Mouse (Mus musculus) midbrain, embryonic 14.5 days (tissue): Measurements from ENCODE around the gene Gcn1l1. TPM values are rescaled to one million over a fixed set of nuclear protein-coding genes. Genes with fewer than 3 reads are reported as not detected.

Experiments
- ATAC-seq: fragments of 200-750 bp; cut with Nextera tagmentation; 2 replicates; pipeline ENCODE4 v1.8.0; 2017; ENCODE audit warnings: moderate number of reproducible peaks, moderate library complexity; ENCODE audit not compliant: low FRiP score, low TSS enrichment
- DNase-seq: peaks from one replicate; pipeline ENCODE4 v3.0.0-alpha.2; 2015
- H3K27ac ChIP-seq: fragments of 300-500 bp; sonication (generic); replicated peaks from 2 replicates; pipeline ENCODE4 v1.5.1; 2014; ENCODE audit warnings: mild to moderate bottlenecking, low read depth, low read length, moderate library complexity
- H3K27me3 ChIP-seq: fragments of 300-500 bp; sonication (generic); 2 replicates; pipeline ENCODE4 v1.6.1; 2014; ENCODE audit warnings: low read length, control low read depth, mixed read lengths; ENCODE audit not compliant: control insufficient read depth, insufficient read depth
- H3K36me3 ChIP-seq: fragments of 300-500 bp; sonication (generic); 2 replicates; pipeline ENCODE4 v1.6.1; 2014; ENCODE audit warnings: low read length, control low read depth; ENCODE audit not compliant: control insufficient read depth, insufficient read depth
- H3K4me1 ChIP-seq: fragments of 300-500 bp; sonication (generic); 2 replicates; pipeline ENCODE4 v1.6.1; 2014; ENCODE audit warnings: mild to moderate bottlenecking, antibody characterized with exemption, low read length, control low read depth; ENCODE audit not compliant: control insufficient read depth, insufficient read depth
- H3K4me2 ChIP-seq: fragments of 300-500 bp; sonication (generic); 2 replicates; pipeline ENCODE4 v1.6.1; 2014; ENCODE audit warnings: mild to moderate bottlenecking, low read length, moderate library complexity
- H3K4me3 ChIP-seq: fragments of 300-500 bp; sonication (generic); replicated peaks from 2 replicates; pipeline ENCODE4 v1.5.1; 2014; ENCODE audit warnings: low read depth, low read length
- H3K9ac ChIP-seq: fragments of 300-500 bp; sonication (generic); replicated peaks from 2 replicates; pipeline ENCODE4 v1.6.1; 2014; ENCODE audit warnings: mild to moderate bottlenecking, low read length, moderate library complexity
- H3K9me3 ChIP-seq: fragments of 300-500 bp; sonication (generic); 2 replicates; pipeline ENCODE4 v1.6.1; 2016; ENCODE audit warnings: low read length, control low read depth, mixed read lengths; ENCODE audit not compliant: control insufficient read depth
- WGBS: fragments of 180-500 bp; shearing (Covaris S2); extraction: QIAGEN DNeasy Blood & Tissue Kit; methylation state at CpG from one replicate; pipeline ENCODE4 v1.1.7; 2014; 5-methylcytosine and 5-hydroxymethylcytosine counted together
- polyA plus RNA-seq: library from polyadenylated mRNA; unstranded; fragments of >200 nt; fragmentation: Nextera tagmentation; extraction: Ambion mirVana; gene quantifications from 2 replicates; pipeline ENCODE4 v1.2.1, GENCODE M21; 2014

Gene Gcn1l1
- polyA plus RNA-seq, 1 experiment from 2014 or later, result 51.2 TPM

DNA sequence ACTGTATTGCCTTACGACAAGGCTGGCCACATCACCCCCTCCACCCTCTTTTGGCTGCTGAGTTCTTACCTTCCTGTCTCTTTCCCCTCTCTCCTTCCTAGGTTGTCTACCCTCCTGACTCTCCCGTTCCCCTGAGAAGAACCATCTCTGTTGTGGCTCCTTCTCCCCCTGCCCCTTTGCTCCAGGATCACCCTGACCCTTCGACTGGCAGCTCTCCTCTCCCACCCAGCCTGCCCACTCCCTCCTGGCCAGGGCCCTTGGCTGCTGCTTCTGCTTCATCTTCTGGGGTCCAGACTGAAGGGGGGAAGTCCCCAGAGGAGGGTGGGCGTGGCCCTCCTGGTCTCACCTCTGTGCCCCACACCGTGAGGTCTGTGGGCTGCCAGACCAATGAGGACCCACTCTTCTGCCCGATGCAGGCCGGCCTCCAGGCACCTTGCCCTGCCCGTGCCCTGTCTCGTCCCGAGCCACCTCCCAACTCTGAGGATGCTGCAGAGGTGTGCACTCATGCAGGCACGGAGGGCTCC, 14.5 kb upstream of the Gcn1l1 start:
- 84% methylated on average over 11 of the region's 11 CpGs for WGBS
- Histone ChIP-seq H3K4me1 (no peaks in the 10 kb centered on the region), H3K4me3 (no peak overlapping the region), H3K27ac (no peak overlapping the region), H3K36me3 (peaks cover 54% of the 10 kb centered on the region), H3K9ac (no peak overlapping the region), H3K27me3 (no peaks in the 10 kb centered on the region), H3K4me2 (no peak overlapping the region), H3K9me3 (no peaks in the 10 kb centered on the region)
- no peak for ATAC-seq
- DNase-seq, result no peak

DNA sequence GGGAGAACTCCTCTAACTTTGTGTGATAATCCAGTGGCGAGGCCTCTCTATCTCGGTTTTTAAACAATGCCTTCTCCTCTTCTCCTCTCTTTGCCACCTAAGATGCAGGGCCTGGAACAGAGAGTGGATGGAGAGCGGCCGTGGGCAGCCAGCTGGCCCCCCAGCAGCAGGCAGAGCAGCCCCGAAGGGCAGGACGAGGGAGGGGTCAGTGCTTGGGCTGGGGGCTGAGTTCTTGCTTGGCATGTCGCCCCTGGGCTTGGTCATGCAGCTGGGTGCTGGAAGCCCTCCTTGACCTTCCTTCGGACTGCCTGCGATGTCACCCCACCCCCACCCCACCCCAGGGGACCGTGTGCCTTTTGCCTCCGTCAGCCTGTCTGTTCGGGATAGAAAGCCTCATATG, 13.7 kb upstream of the Gcn1l1 start:
- H3K4me3 ChIP-seq, result no peak overlapping the region
- DNase-seq (no peak), ATAC-seq (no peak)
- no peak overlapping the region for H3K4me2 ChIP-seq
- 71% methylated on average over 12 of the region's 12 CpGs for WGBS
- no peaks in the 10 kb centered on the region for H3K9me3 ChIP-seq
- H3K27ac ChIP-seq, result no peak overlapping the region
- peaks cover 49% of the 10 kb centered on the region for H3K36me3 ChIP-seq
- H3K9ac ChIP-seq, result no peak overlapping the region
- no peaks in the 10 kb centered on the region for H3K27me3 ChIP-seq
- H3K4me1 ChIP-seq, result no peaks in the 10 kb centered on the region

DNA sequence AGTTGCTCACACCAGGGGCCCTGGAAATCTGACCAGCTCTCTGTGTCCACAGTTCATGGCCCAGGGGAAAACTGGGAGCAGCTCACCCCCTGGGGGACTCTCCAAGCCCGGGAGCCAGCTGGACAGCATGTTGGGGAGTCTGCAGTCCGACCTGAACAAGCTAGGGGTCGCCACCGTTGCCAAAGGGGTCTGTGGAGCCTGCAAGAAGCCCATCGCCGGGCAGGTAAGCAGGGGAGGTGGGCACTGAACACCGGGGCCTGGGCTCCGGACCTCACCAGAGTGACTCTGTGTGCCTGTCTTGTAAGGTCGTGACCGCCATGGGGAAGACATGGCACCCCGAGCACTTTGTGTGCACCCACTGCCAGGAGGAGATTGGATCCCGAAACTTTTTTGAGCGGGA, 13.3 kb upstream of the Gcn1l1 start:
- Histone ChIP-seq H3K4me1 (no peaks in the 10 kb centered on the region), H3K4me2 (no peak overlapping the region), H3K9ac (no peak overlapping the region), H3K27ac (no peak overlapping the region), H3K9me3 (no peaks in the 10 kb centered on the region), H3K4me3 (no peak overlapping the region), H3K36me3 (peaks cover 46% of the 10 kb centered on the region), H3K27me3 (no peaks in the 10 kb centered on the region)
- WGBS, result 88% methylated on average over 13 of the region's 13 CpGs
- no peak for DNase-seq
- ATAC-seq, result no peak

DNA sequence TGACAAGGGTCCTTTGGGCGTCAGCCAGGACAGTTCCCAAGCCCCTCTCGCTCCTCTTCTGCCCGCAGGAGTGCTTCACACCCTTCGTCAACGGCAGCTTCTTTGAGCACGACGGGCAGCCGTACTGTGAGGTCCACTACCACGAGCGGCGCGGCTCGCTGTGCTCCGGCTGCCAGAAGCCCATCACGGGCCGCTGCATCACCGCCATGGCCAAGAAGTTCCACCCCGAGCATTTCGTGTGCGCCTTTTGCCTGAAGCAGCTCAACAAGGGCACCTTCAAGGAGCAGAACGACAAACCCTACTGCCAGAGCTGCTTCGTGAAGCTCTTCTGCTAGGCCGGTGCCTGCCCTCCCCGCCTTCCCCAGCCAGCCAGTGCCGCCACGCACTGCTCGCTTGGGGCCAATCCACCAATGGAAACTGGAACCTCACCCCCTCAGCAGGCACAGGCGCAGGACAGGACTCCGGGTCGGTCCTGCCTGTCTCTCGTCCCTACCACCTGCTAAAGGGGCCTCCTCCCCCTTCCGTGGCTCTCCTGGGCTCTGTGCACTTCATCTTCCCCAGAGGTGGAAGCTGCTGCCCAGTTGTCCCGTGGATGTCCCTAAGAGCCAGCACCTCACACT, 11.1 kb upstream of the Gcn1l1 start:
- WGBS, result 83% methylated on average over 33 of the region's 33 CpGs
- no peak for DNase-seq
- no peak for ATAC-seq
- no peak overlapping the region for H3K27ac ChIP-seq
- H3K9ac ChIP-seq, result no peak overlapping the region
- no peaks in the 10 kb centered on the region for H3K4me1 ChIP-seq
- no peak overlapping the region for H3K4me3 ChIP-seq
- no peak overlapping the region for H3K4me2 ChIP-seq
- no peaks in the 10 kb centered on the region for H3K27me3 ChIP-seq
- H3K9me3 ChIP-seq, result no peaks in the 10 kb centered on the region
- H3K36me3 ChIP-seq, result peaks cover 30% of the 10 kb centered on the region

DNA sequence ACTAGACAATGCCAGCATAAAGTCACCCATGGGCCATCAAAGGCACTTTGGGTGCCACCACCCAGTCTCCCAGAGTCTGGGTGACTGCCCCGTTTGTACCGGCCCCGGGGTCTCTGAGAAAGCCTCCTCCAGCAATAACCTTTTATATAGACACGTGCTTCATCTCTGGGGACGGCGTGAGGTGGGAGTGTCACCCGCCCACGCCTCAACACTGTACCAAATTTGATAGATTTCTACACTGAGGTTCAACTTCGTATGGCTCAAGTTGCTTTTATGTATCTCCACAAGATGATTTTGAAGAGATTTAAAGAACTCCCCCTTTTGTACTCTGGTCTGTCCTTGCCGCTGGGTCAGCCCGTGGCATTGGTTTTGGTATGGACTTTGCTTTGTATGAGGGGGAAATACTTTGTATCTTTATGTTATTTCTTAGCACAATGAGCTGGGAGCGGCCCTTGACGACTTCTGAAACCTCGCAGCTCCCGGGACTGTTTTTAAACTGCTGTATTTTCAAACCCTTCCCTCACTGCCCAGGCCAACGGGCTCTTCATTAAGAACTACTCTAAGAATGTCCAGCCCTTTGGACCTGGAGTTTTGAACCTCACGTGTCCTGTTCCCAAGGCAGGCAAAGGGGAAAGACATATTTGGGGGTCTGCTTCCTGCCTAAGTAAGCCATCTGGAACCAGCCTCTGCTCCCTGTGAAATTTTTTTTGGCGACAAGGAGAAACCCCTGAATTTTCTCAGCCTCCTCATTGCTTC, 10.3 kb upstream of the Gcn1l1 start:
- 93% methylated on average over 18 of the region's 18 CpGs for WGBS
- no peaks in the 10 kb centered on the region for H3K4me1 ChIP-seq
- no peak for ATAC-seq
- H3K27me3 ChIP-seq, result no peaks in the 10 kb centered on the region
- no peak overlapping the region for H3K27ac ChIP-seq
- no peak overlapping the region for H3K4me3 ChIP-seq
- H3K4me2 ChIP-seq, result no peak overlapping the region
- no peaks in the 10 kb centered on the region for H3K9me3 ChIP-seq
- H3K36me3 ChIP-seq, result peaks cover 26% of the 10 kb centered on the region
- no peak overlapping the region for H3K9ac ChIP-seq
- DNase-seq, result no peak

DNA sequence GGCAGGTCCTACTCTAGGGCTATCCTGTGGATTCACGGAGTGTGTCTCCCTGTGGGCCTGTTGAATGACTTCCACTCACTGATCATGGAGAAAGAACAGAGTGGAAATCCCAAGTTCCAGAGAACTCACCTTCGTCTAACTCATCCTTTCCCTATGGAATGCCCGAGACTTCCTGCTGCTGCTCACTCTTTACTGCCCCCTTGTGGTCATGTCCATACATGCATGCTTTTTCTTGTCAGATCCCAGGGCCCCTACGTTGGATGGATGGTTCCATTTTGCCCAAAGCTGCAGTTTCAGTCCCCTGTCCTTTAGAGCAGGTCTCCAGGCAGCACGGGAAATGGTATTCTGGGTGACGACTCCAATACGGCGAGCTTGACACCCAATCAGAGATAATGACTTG, 8.8 kb upstream of the Gcn1l1 start:
- Histone ChIP-seq H3K9me3 (no peaks in the 10 kb centered on the region), H3K27ac (no peak overlapping the region), H3K4me2 (no peak overlapping the region), H3K4me1 (peaks cover 9% of the 10 kb centered on the region), H3K27me3 (no peaks in the 10 kb centered on the region), H3K9ac (no peak overlapping the region), H3K36me3 (peaks cover 32% of the 10 kb centered on the region), H3K4me3 (no peak overlapping the region)
- no peak for ATAC-seq
- 12% methylated on average over 8 of the region's 8 CpGs for WGBS
- peak; percentile 86 for DNase-seq

DNA sequence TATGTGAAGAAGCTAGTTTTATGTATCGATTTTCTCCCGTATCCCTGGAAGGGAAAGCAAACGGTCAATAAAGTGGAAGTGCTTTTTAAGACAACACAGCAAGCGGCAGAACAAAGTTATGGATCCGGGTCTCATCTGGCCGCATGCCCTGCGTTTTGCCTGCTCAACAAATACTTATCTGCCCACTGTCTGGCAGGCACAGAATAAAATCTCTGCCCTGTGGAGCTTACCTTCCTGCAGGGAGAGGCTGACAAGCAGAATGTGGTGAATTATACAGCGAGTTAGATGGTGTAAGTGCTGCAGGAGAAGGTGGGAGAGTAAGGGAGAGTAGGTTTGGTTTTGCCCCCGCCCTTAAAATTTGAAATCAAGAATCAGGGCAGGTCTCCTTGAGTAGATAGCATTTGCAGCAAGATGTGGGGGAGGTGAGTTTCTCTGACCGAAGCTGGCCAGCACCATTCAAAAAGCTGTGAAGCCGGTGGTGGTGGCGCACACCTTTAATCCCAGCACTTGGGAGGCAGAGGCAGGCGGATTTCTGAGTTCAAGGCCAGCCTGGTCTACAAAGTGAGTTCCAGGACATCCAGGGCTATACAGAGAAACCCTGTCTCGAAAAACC, 6.8 kb upstream of the Gcn1l1 start:
- 93% methylated on average over 14 of the region's 14 CpGs for WGBS
- no peak overlapping the region for H3K27ac ChIP-seq
- H3K36me3 ChIP-seq, result peaks cover 39% of the 10 kb centered on the region
- DNase-seq, result no peak
- H3K4me1 ChIP-seq, result peaks cover 9% of the 10 kb centered on the region
- H3K27me3 ChIP-seq, result no peaks in the 10 kb centered on the region
- no peak overlapping the region for H3K4me3 ChIP-seq
- ATAC-seq, result no peak
- H3K9ac ChIP-seq, result no peak overlapping the region
- no peaks in the 10 kb centered on the region for H3K9me3 ChIP-seq
- H3K4me2 ChIP-seq, result no peak overlapping the region

DNA sequence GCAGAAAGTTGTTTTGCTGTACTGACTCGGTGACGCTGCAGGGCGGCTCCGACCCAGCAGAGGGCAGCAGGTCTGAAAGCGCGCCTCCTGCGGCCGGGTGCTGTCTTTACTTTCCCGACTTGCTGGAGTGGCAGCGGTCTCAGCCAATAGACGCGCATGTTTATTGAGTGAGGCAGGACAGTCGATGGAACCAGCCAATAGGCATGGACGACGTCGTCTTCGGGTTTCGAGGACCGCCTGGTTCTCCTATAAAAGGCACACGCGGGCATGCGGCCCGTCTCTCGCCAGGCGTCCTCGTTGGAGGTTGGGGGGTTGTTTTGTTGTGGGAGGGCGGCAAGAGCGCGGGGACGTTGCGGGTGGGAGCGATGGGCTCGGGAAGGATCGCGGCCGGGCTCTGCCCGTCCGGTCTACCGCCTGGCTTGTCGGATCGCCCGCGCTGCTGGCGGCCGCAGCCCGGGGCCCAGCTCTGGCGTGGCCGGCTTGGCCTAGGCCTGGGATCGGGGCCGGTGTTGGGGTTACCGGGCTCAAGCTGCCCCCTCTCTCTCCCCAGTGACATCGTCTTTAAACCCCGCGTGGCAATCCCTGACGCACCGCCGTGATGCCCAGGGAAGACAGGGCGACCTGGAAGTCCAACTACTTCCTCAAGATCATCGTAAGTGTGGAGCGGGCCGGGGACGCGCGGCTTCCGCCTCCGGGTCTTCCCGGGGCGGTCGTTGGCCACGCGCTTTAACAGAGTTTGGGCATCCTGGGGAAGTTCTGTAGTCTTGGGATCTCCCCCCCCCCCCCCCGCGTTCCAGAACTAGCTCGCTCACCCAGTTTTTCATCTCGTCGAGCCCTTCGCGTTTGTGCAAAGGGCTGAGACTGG, 5.6 kb upstream of the Gcn1l1 start, which contains the start of gene Rplp0:
Gene Rplp0 (plus strand): TSS at position 231 of the 865 bp plus-strand sequence.
- no peaks in the 10 kb centered on the region for H3K9me3 ChIP-seq
- ATAC-seq, result peak; percentile 99
- H3K9ac ChIP-seq, result peak within 1 kb of the TSS; percentile 90
- peaks cover 10% of the 10 kb centered on the region for H3K4me1 ChIP-seq
- peak within 1 kb of the TSS; percentile 75 for H3K27ac ChIP-seq
- WGBS, result under 1% methylated on average over 78 of the region's 78 CpGs
- H3K4me3 ChIP-seq, result peak within 1 kb of the TSS; percentile 70
- H3K27me3 ChIP-seq, result no peaks in the 10 kb centered on the region
- H3K4me2 ChIP-seq, result peak within 1 kb of the TSS; percentile 73
- DNase-seq, result peak; percentile 99
- peaks cover 36% of the 10 kb centered on the region for H3K36me3 ChIP-seq
